Mouse (Mus musculus) intestine, embryonic 14.5 days (tissue): Measurements from ENCODE around the gene Emb. TPM values are rescaled to one million over a fixed set of nuclear protein-coding genes. Genes with fewer than 3 reads are reported as not detected.

Source experiments
- ATAC-seq: fragments of 200-750 bp; cut with Nextera tagmentation; replicated peaks from 2 replicates; pipeline ENCODE4 v1.8.0; 2017; ENCODE audit warnings: low read depth, moderate number of reproducible peaks, moderate TSS enrichment, moderate library complexity; ENCODE audit not compliant: low FRiP score, low TSS enrichment
- DNase-seq: peaks from one replicate; pipeline ENCODE4 v3.0.0-alpha.2; 2018; ENCODE audit warnings: low spot score
- H3K27ac ChIP-seq: fragments of 300-500 bp; sonication (generic); 2 replicates; pipeline ENCODE4 v1.5.1; 2014; ENCODE audit warnings: low read depth, mild to moderate bottlenecking, control low read depth
- H3K27me3 ChIP-seq: fragments of 300-500 bp; sonication (generic); replicated peaks from 2 replicates; pipeline ENCODE4 v1.6.1; 2014; ENCODE audit warnings: low read length, control low read depth; ENCODE audit not compliant: control insufficient read depth, insufficient read depth
- H3K36me3 ChIP-seq: fragments of 300-500 bp; sonication (generic); 2 replicates; pipeline ENCODE4 v1.6.1; 2014; ENCODE audit warnings: low read length, control low read depth; ENCODE audit not compliant: control insufficient read depth, insufficient read depth
- H3K4me1 ChIP-seq: fragments of 300-500 bp; sonication (generic); replicated peaks from 2 replicates; pipeline ENCODE4 v1.6.1; 2014; ENCODE audit warnings: low read length, control low read depth, mixed read lengths; ENCODE audit not compliant: control insufficient read depth, insufficient read depth
- H3K4me2 ChIP-seq: fragments of 300-500 bp; sonication (generic); 2 replicates; pipeline ENCODE4 v1.6.1; 2014; ENCODE audit warnings: low read length
- H3K4me3 ChIP-seq: fragments of 300-500 bp; sonication (generic); 2 replicates; pipeline ENCODE4 v1.5.1; 2014; ENCODE audit warnings: low read depth, low read length, control low read depth, mixed read lengths
- H3K9ac ChIP-seq: fragments of 300-500 bp; sonication (generic); 2 replicates; pipeline ENCODE4 v1.6.1; 2014; ENCODE audit warnings: mild to moderate bottlenecking, low read length
- H3K9me3 ChIP-seq: fragments of 300-500 bp; sonication (generic); 2 replicates; pipeline ENCODE4 v1.6.1; 2016; ENCODE audit warnings: low read length, control low read depth; ENCODE audit not compliant: control insufficient read depth
- WGBS: fragments of 180-500 bp; shearing (Covaris S2); extraction: QIAGEN DNeasy Blood & Tissue Kit; methylation state at CpG from one replicate; pipeline ENCODE4 v1.1.7; 2014; 5-methylcytosine and 5-hydroxymethylcytosine counted together
- polyA plus RNA-seq: library from polyadenylated mRNA; unstranded; fragments of >200 nt; fragmentation: Nextera tagmentation; extraction: Ambion mirVana; gene quantifications from 2 replicates; pipeline ENCODE4 v1.2.1, GENCODE M21; 2014

The Emb gene
- polyA plus RNA-seq, 1 experiment from 2014 or later, result 11.3 TPM

GRCm38 (mm10) chr13:117216126-117216525 is 7.8 kb downstream of the Emb start:
- no peak for DNase-seq
- 23% methylated on average over 10 of the region's 10 CpGs for WGBS
- Histone ChIP-seq H3K27me3 (peaks cover 18% of the 10 kb centered on the region), H3K4me3 (no peak overlapping the region), H3K4me1 (peaks cover 4% of the 10 kb centered on the region; the same call in 1 of the 2 replicates), H3K27ac (no peak overlapping the region), H3K36me3 (no peaks in the 10 kb centered on the region), H3K4me2 (no peak overlapping the region), H3K9me3 (no peaks in the 10 kb centered on the region), H3K9ac (no peak overlapping the region)
- no peak for ATAC-seq

GRCm38 (mm10) chr13:117216752-117217363 is 8.5 kb downstream of the Emb start:
- no peak for DNase-seq
- no peak for ATAC-seq
- Histone ChIP-seq H3K9ac (no peak overlapping the region), H3K4me3 (no peak overlapping the region), H3K27ac (no peak overlapping the region), H3K9me3 (no peaks in the 10 kb centered on the region), H3K36me3 (no peaks in the 10 kb centered on the region), H3K27me3 (peaks cover 25% of the 10 kb centered on the region), H3K4me1 (peaks cover 4% of the 10 kb centered on the region; the same call in 1 of the 2 replicates), H3K4me2 (no peak overlapping the region)
- 29% methylated on average over 9 of the region's 9 CpGs for WGBS

DNA sequence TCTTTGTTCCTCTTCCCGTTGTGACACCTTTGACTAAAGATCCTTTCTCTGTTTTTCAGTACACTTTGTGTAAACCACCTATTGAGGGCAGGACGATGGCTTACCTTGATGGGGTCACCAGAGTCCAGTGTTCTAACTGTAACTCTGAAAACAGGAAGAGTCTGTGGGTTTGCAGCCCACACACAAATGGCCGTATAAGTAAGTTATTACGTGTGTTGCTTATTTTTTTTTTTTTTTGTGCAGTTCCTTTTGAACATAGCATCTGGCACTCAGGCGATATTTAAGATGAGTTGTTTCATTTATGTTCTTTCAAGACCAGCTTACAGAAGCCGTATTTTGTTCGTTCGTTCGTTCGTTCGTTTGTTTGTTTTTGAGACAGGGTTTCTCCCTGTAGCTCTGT is 9.3 kb downstream of the Emb start:
- Histone ChIP-seq H3K4me3 (no peak overlapping the region), H3K9ac (no peak overlapping the region), H3K4me1 (peaks cover 4% of the 10 kb centered on the region; the same call in 1 of the 2 replicates), H3K4me2 (no peak overlapping the region), H3K36me3 (no peaks in the 10 kb centered on the region), H3K27me3 (peaks cover 28% of the 10 kb centered on the region), H3K27ac (no peak overlapping the region), H3K9me3 (no peaks in the 10 kb centered on the region)
- 59% methylated on average over 11 of the region's 11 CpGs for WGBS
- ATAC-seq (no peak), DNase-seq (no peak)

DNA sequence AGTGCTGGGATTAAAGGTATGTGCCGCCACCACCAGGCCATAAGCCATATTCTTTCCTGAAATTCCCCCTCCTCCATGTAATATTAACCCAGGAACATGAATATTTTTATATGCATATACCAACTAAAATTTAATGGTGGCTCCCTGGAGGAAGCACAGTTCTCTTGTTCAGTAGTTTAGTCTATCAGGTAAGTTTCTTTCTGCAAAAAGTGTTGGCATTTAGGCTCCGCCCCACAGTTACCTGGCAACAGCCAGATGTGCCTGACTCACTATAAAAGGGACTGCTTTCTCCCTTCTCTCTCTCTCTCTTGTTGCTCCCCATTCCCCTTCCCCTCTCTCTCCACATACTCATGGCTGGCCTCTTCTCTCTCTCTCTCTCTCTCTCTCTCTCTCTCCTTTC is 9.8 kb downstream of the Emb start:
- no peak overlapping the region for H3K9ac ChIP-seq
- H3K27me3 ChIP-seq, result peaks cover 28% of the 10 kb centered on the region
- H3K9me3 ChIP-seq, result no peaks in the 10 kb centered on the region
- peaks cover 4% of the 10 kb centered on the region; the same call in 1 of the 2 replicates for H3K4me1 ChIP-seq
- ATAC-seq (no peak), DNase-seq (no peak)
- WGBS, result 78% methylated on average over 2 of the region's 2 CpGs
- no peaks in the 10 kb centered on the region for H3K36me3 ChIP-seq
- no peak overlapping the region for H3K27ac ChIP-seq
- H3K4me2 ChIP-seq, result no peak overlapping the region
- H3K4me3 ChIP-seq, result no peak overlapping the region

- ATAC-seq (no peak), DNase-seq (no peak)
- Histone ChIP-seq H3K9ac (no peak overlapping the region), H3K27me3 (peaks cover 28% of the 10 kb centered on the region), H3K4me3 (peak overlapping the region; percentile 50), H3K4me2 (peak overlapping the region; percentile 83), H3K27ac (no peak overlapping the region), H3K36me3 (no peaks in the 10 kb centered on the region), H3K4me1 (peaks cover 4% of the 10 kb centered on the region; the same call in 1 of the 2 replicates), H3K9me3 (no peaks in the 10 kb centered on the region)
- WGBS, result 12% methylated on average over 16 of the region's 16 CpGs
These were observed 11.7 kb downstream of the Emb start for GRCm38 (mm10) chr13:117219871-117220500.

DNA sequence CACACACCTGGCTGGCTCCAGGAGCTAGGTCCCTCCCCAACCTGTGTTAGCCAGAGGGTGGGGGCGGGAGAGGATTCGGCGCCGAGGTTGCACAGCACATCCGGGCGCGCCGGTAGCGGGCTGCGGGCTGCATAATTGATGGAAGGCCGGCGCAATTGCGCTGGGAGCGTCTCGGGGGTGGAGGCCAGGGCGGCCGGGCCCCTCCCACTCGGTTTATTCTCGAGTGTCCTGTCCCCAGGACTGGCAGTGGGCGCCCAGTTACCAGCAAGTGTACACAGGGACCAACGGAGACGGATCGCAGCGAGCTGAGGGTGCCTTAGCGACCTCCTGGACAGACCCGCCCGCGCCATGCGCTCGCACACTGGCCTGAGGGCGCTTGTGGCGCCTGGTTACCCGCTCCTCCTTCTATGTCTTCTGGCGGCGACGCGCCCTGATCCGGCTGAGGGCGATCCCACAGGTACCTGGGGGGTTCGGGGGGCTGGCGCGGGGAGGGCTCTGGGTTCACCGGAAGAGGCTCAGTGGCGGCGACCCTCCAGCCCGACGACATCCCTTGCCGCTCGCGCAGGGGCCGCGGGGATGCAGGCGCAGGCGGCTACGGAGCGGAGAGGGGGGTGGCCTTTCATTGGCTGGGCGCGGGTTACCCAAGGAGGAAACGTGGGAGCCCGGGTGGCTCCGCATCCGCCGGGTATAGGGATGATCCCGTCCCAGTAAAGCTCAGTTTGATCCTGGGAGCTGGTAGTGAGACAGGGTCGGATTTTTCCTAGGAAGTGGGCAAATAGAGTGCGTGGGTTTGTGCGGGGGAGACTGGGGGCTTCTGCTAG is 12.4 kb downstream of the Emb start, which contains the start of gene Gm17509:
Gene Gm17509 (minus strand): TSS at position 575 of the 821 bp plus-strand sequence.
- H3K4me3 ChIP-seq, result peak within 1 kb of the TSS; percentile 50
- H3K4me2 ChIP-seq, result peak within 1 kb of the TSS; percentile 83
- H3K9ac ChIP-seq, result peak within 1 kb of the TSS; percentile 32
- 1% methylated on average over 67 of the region's 67 CpGs for WGBS
- H3K4me1 ChIP-seq, result peaks cover 4% of the 10 kb centered on the region; the same call in 1 of the 2 replicates
- no peaks in the 10 kb centered on the region for H3K36me3 ChIP-seq
- H3K9me3 ChIP-seq, result no peaks in the 10 kb centered on the region
- peaks cover 28% of the 10 kb centered on the region for H3K27me3 ChIP-seq
- ATAC-seq, result peak; percentile 84
- no peak within 1 kb of the TSS for H3K27ac ChIP-seq
- peak; percentile 78 for DNase-seq

DNA sequence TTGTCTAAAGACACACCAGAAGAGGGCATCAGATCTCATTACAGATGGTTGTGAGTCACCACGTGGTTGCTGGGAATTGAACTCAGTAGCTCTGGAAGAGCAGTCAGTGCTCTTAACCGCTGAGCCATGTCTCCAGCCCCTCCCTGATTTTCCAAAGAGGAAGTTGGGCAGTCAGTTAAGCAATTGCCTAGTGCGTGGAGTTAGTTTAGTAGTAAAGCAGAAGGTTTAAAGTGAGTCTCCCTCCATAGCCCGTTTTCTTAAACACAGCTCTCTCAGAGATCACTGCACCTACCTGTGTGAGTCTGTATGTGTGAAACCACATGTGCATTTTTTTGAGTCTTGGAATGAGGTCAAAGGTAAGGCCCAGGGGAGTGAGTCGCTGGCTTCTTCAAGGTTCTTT is 14.8 kb downstream of the Emb start:
- ATAC-seq (no peak), DNase-seq (no peak)
- Histone ChIP-seq H3K36me3 (no peaks in the 10 kb centered on the region), H3K9me3 (no peaks in the 10 kb centered on the region), H3K4me2 (no peak overlapping the region), H3K27ac (no peak overlapping the region), H3K9ac (no peak overlapping the region), H3K4me1 (peaks cover 4% of the 10 kb centered on the region; the same call in 1 of the 2 replicates), H3K27me3 (peaks cover 28% of the 10 kb centered on the region), H3K4me3 (no peak overlapping the region)
- WGBS, result 53% methylated on average over 5 of the region's 5 CpGs

- Histone ChIP-seq H3K36me3 (no peaks in the 10 kb centered on the region), H3K27ac (no peak overlapping the region), H3K9me3 (no peaks in the 10 kb centered on the region), H3K4me2 (no peak overlapping the region), H3K4me1 (peaks cover 4% of the 10 kb centered on the region; the same call in 1 of the 2 replicates), H3K27me3 (peaks cover 23% of the 10 kb centered on the region), H3K9ac (no peak overlapping the region), H3K4me3 (no peak overlapping the region)
- ATAC-seq (no peak), DNase-seq (peak; percentile 24)
- WGBS, result 60% methylated on average over 2 of the region's 2 CpGs
These were observed 16.6 kb downstream of the Emb start for GRCm38 (mm10) chr13:117224901-117225300.
